Mouse (Mus musculus) gastrocnemius, postnatal 14 days (tissue): ENCODE results near the gene Gas2l2. TPM values are rescaled to one million over a fixed set of nuclear protein-coding genes. Genes with fewer than 3 reads are reported as not detected.

Source experiments
- DNase-seq: peaks from one replicate; pipeline ENCODE4 v3.0.0; 2021; ENCODE audit warnings: mixed read lengths
- intact Hi-C: fragments of 180-260 bp; cut with DNase I; formaldehyde crosslinking; loops from one replicate; pipeline ENCODE4 v1.15.1; 2025; ENCODE audit warnings: low total_unique reads
- total RNA-seq, 2 experiments: library from RNA; stranded (reverse); gene quantifications; 2 replicates each; pipeline ENCODE4 v1.2.3; 2021

The Gas2l2 gene
- total RNA-seq, 2 experiments from 2014 or later = not detected

GRCm38 (mm10) chr11:83447612-83448011 lies 18.4 kb upstream of the Gas2l2 start:
- DNase-seq = peak; percentile 14
- intact Hi-C loops = no loop called here

GRCm38 (mm10) chr11:83445001-83445400 lies 15.7 kb upstream of the Gas2l2 start:
- intact Hi-C loops = no loop called here
- no peak for DNase-seq

DNA sequence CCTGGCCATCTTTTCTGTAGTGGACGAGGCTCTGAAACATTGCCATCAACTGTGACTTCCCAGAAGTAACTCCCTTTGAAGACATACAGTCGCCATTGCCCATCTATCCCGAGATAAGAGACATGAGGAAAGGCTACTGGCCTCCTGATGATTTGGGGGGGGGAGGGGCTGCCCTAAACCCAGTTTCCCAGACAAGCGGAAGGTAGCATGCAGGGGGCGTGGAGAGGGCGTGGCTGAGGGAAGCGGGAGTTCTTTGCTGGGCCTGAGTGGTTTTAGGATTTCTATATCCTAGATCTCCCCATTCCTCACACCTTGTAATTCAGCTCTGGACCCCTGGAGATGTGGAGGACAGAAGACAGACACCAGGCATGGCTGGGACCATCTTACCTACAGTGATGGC lies 14.6 kb upstream of the Gas2l2 start:
- no peak for DNase-seq
- intact Hi-C loops = loop anchor here (2.0 kb wide), 1 partner anchor 25 kb away; no protein-coding TSS in a partner anchor

- peak; percentile 64 for DNase-seq
- intact Hi-C loops = loop anchor here (2.0 kb wide), 1 partner anchor 26 kb away; no protein-coding TSS in a partner anchor
Measured at GRCm38 (mm10) chr11:83442596-83443267, 13.5 kb upstream of the Gas2l2 start.

DNA sequence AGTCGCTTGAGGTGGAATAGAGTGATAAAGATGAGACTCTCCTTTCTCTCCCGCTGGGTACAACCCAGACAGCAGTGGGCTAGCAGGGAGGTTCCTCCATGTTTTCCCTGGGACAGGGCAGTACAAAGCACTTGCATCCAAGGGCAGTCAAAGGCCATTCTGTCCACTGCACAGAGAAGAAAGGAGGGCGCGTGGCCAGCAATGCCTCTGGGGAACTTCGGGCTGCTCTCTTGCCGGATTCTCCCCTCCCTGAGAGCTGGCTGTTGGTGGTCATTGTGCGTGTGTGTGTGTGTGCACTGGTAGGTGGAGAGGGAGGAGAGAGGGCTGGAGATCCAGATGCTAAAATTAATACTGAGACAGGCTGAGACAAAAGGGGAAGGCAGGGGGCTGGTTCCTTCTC lies 12.0 kb upstream of the Gas2l2 start:
- intact Hi-C loops = no loop called here
- peak; percentile 49 for DNase-seq

DNA sequence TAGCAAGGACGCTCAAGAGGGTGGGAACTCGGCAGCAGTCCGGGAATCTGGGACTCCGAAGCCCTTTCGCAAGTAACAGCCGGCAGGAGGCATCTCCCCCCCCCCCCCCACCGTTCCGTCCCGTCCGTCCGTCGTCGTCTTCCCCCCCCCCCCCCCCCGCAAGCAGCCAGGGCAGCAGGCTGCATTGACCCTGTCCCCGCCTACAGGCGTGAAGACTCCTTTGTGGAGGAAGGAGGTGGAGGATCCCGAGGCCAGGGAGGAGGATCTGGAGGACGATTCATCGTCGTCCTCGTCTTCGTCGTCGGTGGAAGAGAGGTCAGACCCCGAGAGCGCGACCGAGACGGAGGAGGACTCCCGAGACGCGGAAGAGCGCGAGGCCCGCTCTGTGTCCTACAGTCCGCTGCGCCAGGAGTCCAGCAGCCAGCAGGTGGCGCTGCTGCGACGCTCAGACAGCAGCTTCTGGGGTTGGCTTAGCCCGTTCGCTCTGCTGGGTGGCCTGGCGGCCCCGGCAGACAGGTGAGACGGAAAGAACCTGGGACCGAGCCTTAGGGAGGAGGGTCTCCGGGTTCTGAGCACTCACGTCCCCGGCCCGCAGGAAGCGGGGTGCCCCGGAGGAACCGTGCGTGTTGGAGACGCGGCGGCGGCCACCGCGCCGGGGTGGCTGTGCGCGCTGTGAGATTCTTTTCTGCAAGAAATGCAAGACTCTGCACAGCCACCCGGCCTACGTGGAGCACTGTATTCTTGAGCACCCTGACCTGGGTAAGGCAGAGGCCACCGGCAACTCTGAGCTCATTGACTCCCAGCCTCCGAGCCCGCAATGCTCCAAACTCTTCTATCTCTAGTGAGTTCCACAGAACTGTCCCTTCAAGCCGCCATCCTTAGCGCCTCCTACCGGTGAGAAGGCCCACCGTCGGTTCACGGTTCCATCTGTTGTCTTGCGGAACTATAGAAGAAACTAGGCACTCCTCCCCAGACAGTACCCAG lies 11.1 kb upstream of the Gas2l2 start:
- intact Hi-C loops = no loop called here
- DNase-seq = peak; percentile 82

DNA sequence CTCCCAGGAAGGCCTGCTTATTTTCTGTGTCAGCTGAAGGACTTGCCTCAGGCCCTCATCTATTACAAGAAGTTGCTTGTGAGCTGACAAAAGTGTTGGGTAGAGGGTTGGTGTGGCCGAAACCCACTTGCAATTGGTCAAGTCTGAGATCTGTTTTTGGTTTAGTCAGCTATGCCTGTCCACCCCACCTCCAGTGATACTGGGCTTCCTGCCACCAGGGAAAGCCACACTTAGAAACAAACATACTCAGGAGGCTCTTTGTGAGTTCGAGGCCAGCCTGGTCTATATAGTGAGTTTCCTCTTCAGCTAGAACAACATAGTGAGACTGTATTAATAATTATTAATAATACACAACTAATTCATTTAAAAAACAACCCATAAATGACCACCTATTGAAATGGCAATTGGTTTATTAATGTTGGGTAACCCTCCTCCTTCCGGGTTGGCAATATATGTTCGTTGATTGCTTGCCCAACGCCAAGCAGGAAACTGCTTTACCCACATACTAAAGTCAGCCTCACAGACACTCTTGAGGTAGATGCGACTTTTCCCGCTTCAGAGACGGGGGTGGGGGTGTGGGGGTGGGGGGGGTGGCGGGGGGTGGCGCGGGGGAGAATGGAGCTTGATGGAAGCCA lies 10.3 kb upstream of the Gas2l2 start:
- no peak for DNase-seq
- intact Hi-C loops = no loop called here

GRCm38 (mm10) chr11:83437377-83437776 lies 8.1 kb upstream of the Gas2l2 start, which contains the start of gene 1700020L24Rik:
TSS of gene 1700020L24Rik (plus strand) at chr11:83437677.
- DNase-seq = no peak
- intact Hi-C loops = no loop called here

DNA sequence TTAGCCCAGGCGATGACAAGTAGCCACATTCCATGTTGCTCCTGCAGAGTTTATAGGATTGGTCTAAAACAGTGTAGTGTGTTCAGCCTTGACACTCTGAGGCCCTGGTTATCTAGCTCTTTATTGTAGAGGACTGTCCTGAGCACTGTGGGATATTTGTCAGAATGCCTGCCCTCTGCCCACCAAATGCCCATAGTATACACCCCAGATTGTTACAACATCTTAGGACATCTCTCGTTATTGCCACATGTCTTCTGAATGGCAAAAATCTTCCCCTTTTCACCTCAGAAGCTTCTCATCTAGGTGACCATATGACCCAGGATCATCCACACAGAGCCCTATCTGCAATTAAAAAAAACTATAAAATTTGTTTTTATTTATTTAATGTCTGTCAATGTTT lies 3.3 kb upstream of the Gas2l2 start:
- intact Hi-C loops = no loop called here
- DNase-seq = no peak

GRCm38 (mm10) chr11:83426964-83427363 lies 2.3 kb downstream of the Gas2l2 start:
- DNase-seq = no peak
- intact Hi-C loops = loop anchor here (10.0 kb wide), 1 partner anchor 102 kb away; no protein-coding TSS in a partner anchor

- intact Hi-C loops = loop anchor here (5.0 to 10.0 kb wide), 2 partner anchors 67 to 100 kb away; no protein-coding TSS in a partner anchor
- DNase-seq = peak; percentile 57
Measured at GRCm38 (mm10) chr11:83424681-83425080, 4.6 kb downstream of the Gas2l2 start.

DNA sequence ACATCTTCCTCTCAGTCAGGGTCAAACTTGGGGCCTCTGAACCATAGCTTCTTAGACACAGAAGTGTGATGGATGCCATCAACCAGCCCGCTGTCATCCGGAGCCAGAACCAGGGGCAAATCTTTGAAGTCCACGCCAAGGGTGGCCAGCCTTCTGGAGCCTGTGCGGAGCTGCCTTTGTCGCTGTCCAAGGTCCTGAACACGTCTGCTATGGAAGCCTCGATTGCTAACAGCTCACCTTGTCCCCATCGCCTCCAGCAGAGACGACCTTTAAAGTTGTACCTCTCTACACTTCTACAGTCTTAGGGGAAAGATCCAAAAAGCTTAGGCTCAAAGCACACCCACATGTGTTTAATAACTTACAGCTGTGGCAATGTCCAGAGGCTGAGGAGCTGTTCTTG lies 8.0 kb downstream of the Gas2l2 start:
- intact Hi-C loops = loop anchor here (5.0 to 10.0 kb wide), 2 partner anchors 64 to 97 kb away; no protein-coding TSS in a partner anchor
- peak; percentile 67 for DNase-seq

- intact Hi-C loops = loop anchor here (5.0 to 10.0 kb wide), 2 partner anchors 63 to 96 kb away; no protein-coding TSS in a partner anchor
- no peak for DNase-seq
Measured at GRCm38 (mm10) chr11:83420338-83420737, 8.9 kb downstream of the Gas2l2 start.

DNA sequence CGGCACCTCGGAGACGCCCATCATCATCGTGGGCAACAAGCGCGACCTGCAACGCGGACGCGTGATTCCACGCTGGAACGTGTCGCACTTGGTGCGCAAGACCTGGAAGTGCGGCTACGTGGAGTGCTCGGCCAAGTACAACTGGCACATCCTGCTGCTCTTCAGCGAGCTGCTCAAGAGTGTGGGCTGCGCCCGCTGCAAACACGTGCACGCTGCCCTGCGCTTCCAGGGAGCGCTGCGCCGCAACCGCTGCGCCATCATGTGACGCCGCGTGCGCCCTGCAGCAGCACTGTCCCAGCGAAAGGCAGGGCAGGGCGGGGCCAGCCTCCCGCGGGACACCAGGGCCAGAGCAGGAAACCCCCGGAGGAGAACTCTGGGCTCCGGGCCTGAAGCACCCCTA lies 10.7 kb downstream of the Gas2l2 start:
- intact Hi-C loops = no loop called here

GRCm38 (mm10) chr11:83417708-83418107 lies 11.5 kb downstream of the Gas2l2 start:
- DNase-seq = no peak
- intact Hi-C loops = no loop called here

More for the DNA sequence above, 10.7 kb downstream of the Gas2l2 start:
- DNase-seq = no peak

- intact Hi-C loops = no loop called here
- DNase-seq = peak; percentile 31
Measured at GRCm38 (mm10) chr11:83417080-83417479, 12.2 kb downstream of the Gas2l2 start.

GRCm38 (mm10) chr11:83410510-83410909 lies 18.7 kb downstream of the Gas2l2 start:
- DNase-seq = no peak
- intact Hi-C loops = no loop called here

- intact Hi-C loops = no loop called here
- no peak for DNase-seq
Measured at GRCm38 (mm10) chr11:83409792-83410291, 19.4 kb downstream of the Gas2l2 start.

- intact Hi-C loops = no loop called here
- DNase-seq = peak; percentile 24
Measured at GRCm38 (mm10) chr11:83409087-83409754, 20.0 kb downstream of the Gas2l2 start, which contains the start of gene Rasl10b. TSS of gene Rasl10b (plus strand) at chr11:83409137.
